In the genomic region with DNA sequence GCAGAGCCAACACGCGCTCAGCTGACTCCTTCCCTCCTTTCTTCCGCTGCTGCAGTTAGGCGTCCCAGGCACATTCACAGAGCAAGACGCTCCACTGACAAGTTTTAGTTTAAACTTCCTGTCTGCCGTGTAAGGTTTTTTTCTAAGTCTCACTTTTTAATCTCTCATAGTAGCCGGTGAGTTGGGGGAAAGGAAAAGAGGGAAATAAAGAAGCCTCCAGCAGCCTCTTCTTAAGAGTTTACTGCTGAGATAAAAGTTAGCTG, we compare ENCODE assay signal across 11 mouse cellular contexts. TPM values are rescaled to one million over a fixed set of nuclear protein-coding genes. Genes with fewer than 3 reads are reported as not detected.
A peak's percentile ranks its signal among the peaks of the same experiment; 100 is the strongest.
DNase-seq lines count a peak whose midpoint lies in the region; ATAC-seq and TF ChIP-seq lines count a peak whose summit lies in the region.
"Had no signal": no experiment of that assay in that cellular context is flagged by ENCODE, and none has a peak within 500 bp of the region (broad histone marks: within the 10 kb centered on the region; RNA-seq: fewer than 3 reads in every experiment).

No protein-coding gene starts in this region.

- no peaks in the 10 kb centered on the region for H3K27me3 ChIP-seq in lung, embryonic 16.5 days (ENCODE audit: control insufficient read depth, insufficient read depth, low read depth, low read length)
- H3K27me3 ChIP-seq in hindbrain, embryonic 13.5 days, result no peaks in the 10 kb centered on the region
- H3K27me3 ChIP-seq in neural tube, embryonic 15.5 days (replicated peaks), result no peaks in the 10 kb centered on the region

- ATAC-seq in lung, embryonic 16.5 days (ENCODE audit: low read depth), result peak; percentile 50
- ATAC-seq in hindbrain, embryonic 13.5 days (ENCODE audit: low FRiP score), result no peak
- ATAC-seq in neural tube, embryonic 15.5 days (ENCODE audit: low FRiP score), result no peak
- no peak for ATAC-seq in megakaryocyte progenitor cell, adult 5-6 weeks (replicated peaks; ENCODE audit: poor library complexity)

- peak overlapping the region; percentile 84 for H3K27ac ChIP-seq in gastrocnemius, adult 2 months
- H3K27ac ChIP-seq in lung, embryonic 16.5 days (ENCODE audit: low read length), result peak overlapping the region; percentile 95
- H3K27ac ChIP-seq in hindbrain, embryonic 13.5 days, result peak overlapping the region; percentile 62; the same call in 1 of the 2 replicates
- H3K27ac ChIP-seq in neural tube, embryonic 15.5 days (replicated peaks), result peak overlapping the region; percentile 52

- no peak for TF ChIP-seq CTCF in gastrocnemius, adult 2 months (IDR thresholded peaks at IDR 0.05)

- H3K9ac ChIP-seq in lung, embryonic 16.5 days (ENCODE audit: low read length), result peak overlapping the region; percentile 52
- no peak overlapping the region for H3K9ac ChIP-seq in hindbrain, embryonic 13.5 days
- H3K9ac ChIP-seq in neural tube, embryonic 15.5 days (replicated peaks), result no peak overlapping the region

- peaks cover 34% of the 10 kb centered on the region for H3K4me1 ChIP-seq in lung, embryonic 16.5 days (replicated peaks; ENCODE audit: control insufficient read depth, insufficient read depth, low read length)
- H3K4me1 ChIP-seq in hindbrain, embryonic 13.5 days (replicated peaks), result peaks cover 47% of the 10 kb centered on the region
- peaks cover 31% of the 10 kb centered on the region for H3K4me1 ChIP-seq in neural tube, embryonic 15.5 days

- H3K4me2 ChIP-seq in lung, embryonic 16.5 days (ENCODE audit: low read depth, low read length), result peak overlapping the region; percentile 52
- 0 out of 2 replicates have a peak overlapping the region, but pooled peaks have one; percentile 29 for H3K4me2 ChIP-seq in hindbrain, embryonic 13.5 days
- peak overlapping the region; percentile 15; the same call in 1 of the 2 replicates for H3K4me2 ChIP-seq in neural tube, embryonic 15.5 days

- H3K4me3 ChIP-seq in gastrocnemius, adult 2 months, result no peak overlapping the region; the same call in 1 of the 2 replicates
- no peak overlapping the region for H3K4me3 ChIP-seq in lung, embryonic 16.5 days (ENCODE audit: low read length)
- H3K4me3 ChIP-seq in hindbrain, embryonic 13.5 days, result no peak overlapping the region
- H3K4me3 ChIP-seq in neural tube, embryonic 15.5 days (replicated peaks), result no peak overlapping the region

- no peaks in the 10 kb centered on the region for H3K9me3 ChIP-seq in lung, embryonic 16.5 days (ENCODE audit: control insufficient read depth, low read length)
- H3K9me3 ChIP-seq in hindbrain, embryonic 13.5 days, result no peaks in the 10 kb centered on the region
- H3K9me3 ChIP-seq in neural tube, embryonic 15.5 days (replicated peaks), result no peaks in the 10 kb centered on the region

- intact Hi-C loops in gastrocnemius, adult 2 months (cut with DNase I), result loop anchor here (10.0 kb wide), 1 partner anchor 210 kb away; no protein-coding TSS in a partner anchor

- no peak for DNase-seq in gastrocnemius, adult 2 months
- no peak for DNase-seq in gastrocnemius, adult 8-10 months (ENCODE audit: low spot score in 2 of 2)
- DNase-seq in lung, postnatal 36 days, result no peak
- no peak for DNase-seq in layer of hippocampus, adult 18-20 months (ENCODE audit: low spot score in 2 of 2)
- DNase-seq: cerebellum, adult 18-20 months; right cerebral cortex, adult 18-20 months had no signal

- 5% methylated on average over 7 of the region's 7 CpGs for WGBS in lung, embryonic 16.5 days
- 40% methylated on average over 7 of the region's 7 CpGs for WGBS in hindbrain, embryonic 13.5 days
- 49% methylated on average over 7 of the region's 7 CpGs for WGBS in neural tube, embryonic 15.5 days

- H3K36me3 ChIP-seq in lung, embryonic 16.5 days (ENCODE audit: control insufficient read depth, insufficient read depth, low read length), result no peaks in the 10 kb centered on the region
- no peaks in the 10 kb centered on the region for H3K36me3 ChIP-seq in hindbrain, embryonic 13.5 days
- H3K36me3 ChIP-seq in neural tube, embryonic 15.5 days, result no peaks in the 10 kb centered on the region

RNA-seq across cellular contexts. Expression of gene 4930558K02Rik, which starts 25.0 kb away (rescaled TPM):
- total RNA-seq in gastrocnemius, adult 2 months (2021), result not detected
- not detected for total RNA-seq in gastrocnemius, adult 8-10 months (2022)
- not detected in 2 replicates for polyA plus RNA-seq in lung, embryonic 16.5 days (2015; fragmentation: Nextera tagmentation; extraction: Ambion mirVana)
- not detected in 2 replicates for polyA plus RNA-seq in hindbrain, embryonic 13.5 days (2015; fragmentation: Nextera tagmentation; extraction: Ambion mirVana)
- 0.20 and 0.24 TPM in 2 replicates for polyA plus RNA-seq in neural tube, embryonic 15.5 days (2015; fragmentation: Nextera tagmentation; extraction: Ambion mirVana)
- total RNA-seq in megakaryocyte progenitor cell, adult 5-6 weeks (2015), result 0.39 TPM in 1 of 2 replicates, not detected in the other
- not detected in 2 replicates for total RNA-seq in megakaryocyte progenitor cell, adult 5-6 weeks (2017)
- not detected for total RNA-seq in layer of hippocampus, adult 18-20 months (2021)
- polyA plus RNA-seq: C2C12 had no signal

RNA-seq across cellular contexts. Expression of gene Pigc, which starts 35.5 kb away (rescaled TPM):
- 10 to 100 TPM; 14.4 to 15.6 TPM for total RNA-seq in gastrocnemius, adult 2 months (2021)
- 10 to 100 TPM; 12.3 to 17.0 (median 13.7) TPM for total RNA-seq in gastrocnemius, adult 8-10 months (2022)
- 35.7 and 38.0 TPM in 2 replicates for polyA plus RNA-seq in lung, embryonic 16.5 days (2015; fragmentation: Nextera tagmentation; extraction: Ambion mirVana)
- polyA plus RNA-seq in hindbrain, embryonic 13.5 days (2015; fragmentation: Nextera tagmentation; extraction: Ambion mirVana), result 35.7 and 37.6 TPM in 2 replicates
- 33.8 and 35.5 TPM in 2 replicates for polyA plus RNA-seq in neural tube, embryonic 15.5 days (2015; fragmentation: Nextera tagmentation; extraction: Ambion mirVana)
- 11.9 and 13.7 TPM in 2 replicates for total RNA-seq in megakaryocyte progenitor cell, adult 5-6 weeks (2015)
- 17.4 and 20.1 TPM in 2 replicates for total RNA-seq in megakaryocyte progenitor cell, adult 5-6 weeks (2017)
- 10 to 100 TPM; 13.7 to 14.4 TPM for total RNA-seq in layer of hippocampus, adult 18-20 months (2021)
